Mouse (Mus musculus) hindbrain, embryonic 15.5 days (tissue): ENCODE data around the gene Dzip1. TPM values are rescaled to one million over a fixed set of nuclear protein-coding genes. Genes with fewer than 3 reads are reported as not detected.
A peak's percentile ranks its signal among the peaks of the same experiment; 100 is the strongest.

Experiments used
- ATAC-seq: fragments of 200-750 bp; cut with Nextera tagmentation; 2 replicates; pipeline ENCODE4 v1.8.0; 2017; ENCODE audit warnings: low read depth, moderate number of reproducible peaks, moderate TSS enrichment; ENCODE audit not compliant: low FRiP score
- H3K27ac ChIP-seq: fragments of 300-500 bp; sonication (generic); replicated peaks from 2 replicates; pipeline ENCODE4 v1.5.1; 2015; ENCODE audit warnings: mild to moderate bottlenecking, inconsistent platforms
- H3K27me3 ChIP-seq: fragments of 300-500 bp; sonication (generic); 2 replicates; pipeline ENCODE4 v1.6.1; 2015; ENCODE audit warnings: control low read depth, inconsistent platforms
- H3K36me3 ChIP-seq: fragments of 300-500 bp; sonication (generic); 2 replicates; pipeline ENCODE4 v1.6.1; 2015; ENCODE audit warnings: control low read depth, inconsistent platforms
- H3K4me1 ChIP-seq: fragments of 300-500 bp; sonication (generic); replicated peaks from 2 replicates; pipeline ENCODE4 v1.6.1; 2015; ENCODE audit warnings: control low read depth, inconsistent platforms
- H3K4me2 ChIP-seq: fragments of 300-500 bp; sonication (generic); 2 replicates; pipeline ENCODE4 v1.6.1; 2015; ENCODE audit warnings: moderate library complexity, mild to moderate bottlenecking, inconsistent platforms
- H3K4me3 ChIP-seq: fragments of 300-500 bp; sonication (generic); 2 replicates; pipeline ENCODE4 v1.5.1; 2015; ENCODE audit warnings: mild to moderate bottlenecking, inconsistent platforms
- H3K9ac ChIP-seq: fragments of 300-500 bp; sonication (generic); 2 replicates; pipeline ENCODE4 v1.6.1; 2015; ENCODE audit warnings: inconsistent platforms
- H3K9me3 ChIP-seq: fragments of 300-500 bp; sonication (generic); 2 replicates; pipeline ENCODE4 v1.6.1; 2016; ENCODE audit warnings: control low read depth, inconsistent platforms
- WGBS: fragments of 180-500 bp; shearing (Covaris S2); methylation state at CpG from one replicate; pipeline ENCODE4 v1.1.7; 2015; 5-methylcytosine and 5-hydroxymethylcytosine counted together
- polyA plus RNA-seq: library from polyadenylated mRNA; unstranded; fragments of >200 nt; fragmentation: Nextera tagmentation; extraction: Ambion mirVana; gene quantifications from 2 replicates; pipeline ENCODE4 v1.2.1, GENCODE M21; 2015

The Dzip1 gene
- polyA plus RNA-seq, 1 experiment from 2014 or later: 89.8 TPM

DNA sequence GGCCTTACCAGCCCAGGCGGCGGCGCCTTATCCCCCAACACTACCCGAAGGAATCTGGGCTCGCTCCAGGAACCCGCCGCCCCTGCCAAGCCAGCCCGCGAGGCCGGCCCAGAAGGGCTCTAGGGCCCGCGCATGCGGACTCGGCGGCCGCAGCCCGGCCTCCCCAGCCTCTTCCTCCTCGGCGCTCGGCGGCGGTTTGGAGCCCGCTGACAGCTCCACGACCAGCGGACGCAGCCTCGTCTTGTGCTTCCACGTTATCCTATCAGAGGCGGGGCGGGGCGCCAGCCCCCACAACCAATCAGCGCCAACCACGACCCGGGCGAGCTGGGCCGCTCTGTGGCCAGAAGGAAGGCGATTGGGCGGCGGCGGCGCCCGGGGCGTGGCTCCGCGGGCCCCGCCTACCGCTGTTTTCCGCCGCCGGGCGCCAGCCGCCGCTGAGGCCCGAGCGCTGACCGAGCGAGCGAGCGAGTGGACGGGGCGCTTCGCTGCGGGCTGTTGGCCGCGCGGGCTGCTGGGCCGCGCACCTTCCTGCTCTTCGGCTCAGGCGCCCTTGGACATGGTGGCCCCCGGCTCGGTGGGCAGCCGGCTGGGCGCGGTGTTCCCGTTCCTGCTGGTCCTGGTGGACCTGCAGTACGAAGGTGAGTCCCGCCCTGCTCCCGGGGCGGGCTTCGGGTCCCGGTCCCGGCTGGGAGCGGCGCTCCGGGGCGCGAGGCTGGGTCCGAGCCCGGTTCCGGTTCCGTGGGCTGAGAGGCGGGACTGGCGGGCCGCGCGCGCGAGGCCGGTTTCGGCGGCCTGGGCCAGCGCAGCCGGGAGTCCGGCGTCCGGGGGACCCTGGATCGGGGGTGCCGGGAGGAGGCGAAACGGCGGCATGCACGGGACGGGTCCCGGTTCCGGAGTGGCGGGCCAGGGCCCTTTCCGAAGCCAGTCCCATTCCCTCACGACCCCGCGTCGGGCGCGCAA lies 12.6 kb upstream of the Dzip1 start, which contains the start of gene Dnajc3:
Dnajc3 (plus strand) TSS at position 444 of the 960 bp plus-strand sequence.
- peak within 1 kb of the TSS; percentile 78 for H3K4me2 ChIP-seq
- H3K4me3 ChIP-seq: peak within 1 kb of the TSS; percentile 100
- H3K9ac ChIP-seq: peak within 1 kb of the TSS; percentile 100
- WGBS: under 1% methylated on average over 84 of the region's 124 CpGs
- no peaks in the 10 kb centered on the region for H3K27me3 ChIP-seq
- ATAC-seq: peak; percentile 100
- no peaks in the 10 kb centered on the region for H3K9me3 ChIP-seq
- peaks cover 27% of the 10 kb centered on the region for H3K4me1 ChIP-seq
- H3K36me3 ChIP-seq: no peaks in the 10 kb centered on the region
- peak within 1 kb of the TSS; percentile 93 for H3K27ac ChIP-seq

DNA sequence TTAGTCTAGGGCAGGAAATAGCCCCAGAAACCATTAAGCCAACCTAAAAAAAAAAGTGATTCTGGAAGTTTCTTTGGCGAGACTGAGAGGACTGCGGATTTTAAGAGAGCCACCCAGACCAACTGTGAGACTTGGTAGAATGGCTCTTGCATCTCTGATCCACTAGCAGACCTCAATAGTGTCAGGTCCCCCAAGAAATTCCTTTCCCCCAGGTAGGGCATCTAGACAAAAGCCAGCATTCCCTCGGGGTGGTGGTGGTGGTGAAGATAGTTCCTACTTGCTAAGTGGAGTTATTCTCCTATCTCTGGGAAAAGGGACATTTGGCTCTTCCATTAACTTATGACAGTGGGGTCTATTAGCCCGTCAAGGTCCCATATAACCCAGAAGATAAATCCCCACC lies 11.7 kb upstream of the Dzip1 start:
- peak; percentile 4; the same call in 1 of the 2 replicates for ATAC-seq
- 36% methylated on average over 4 of the region's 4 CpGs for WGBS
- peak overlapping the region; percentile 100 for H3K4me3 ChIP-seq

DNA sequence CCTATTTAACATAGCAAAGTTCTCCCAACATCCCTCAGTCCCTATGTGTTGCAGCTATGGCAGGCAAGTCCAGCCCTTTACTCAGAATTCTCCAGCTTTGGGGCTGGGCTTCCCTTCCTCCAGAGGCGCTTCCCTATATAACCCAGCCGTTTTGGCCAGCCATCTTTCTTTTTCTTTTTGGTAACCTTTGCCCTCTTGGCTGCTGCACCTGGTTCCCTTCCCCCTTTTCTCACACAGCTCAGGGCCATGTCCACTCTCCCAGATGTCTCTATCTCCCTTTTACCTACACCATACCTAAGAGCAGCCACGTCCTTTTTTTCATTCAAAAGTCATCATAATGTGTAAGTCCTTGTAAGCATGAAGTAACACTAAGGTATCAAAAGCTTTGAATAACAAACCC lies 11.0 kb upstream of the Dzip1 start:
- no peaks in the 10 kb centered on the region for H3K9me3 ChIP-seq
- H3K4me3 ChIP-seq: no peak overlapping the region
- H3K9ac ChIP-seq: no peak overlapping the region
- H3K36me3 ChIP-seq: no peaks in the 10 kb centered on the region
- peaks cover 27% of the 10 kb centered on the region for H3K4me1 ChIP-seq
- H3K4me2 ChIP-seq: no peak overlapping the region
- 65% methylated on average over 3 of the region's 3 CpGs for WGBS
- H3K27ac ChIP-seq: no peak overlapping the region
- ATAC-seq: no peak
- H3K27me3 ChIP-seq: no peaks in the 10 kb centered on the region

More for the DNA sequence above, 11.7 kb upstream of the Dzip1 start:
- Histone ChIP-seq H3K4me1 (peaks cover 27% of the 10 kb centered on the region), H3K9me3 (no peaks in the 10 kb centered on the region), H3K4me2 (peak overlapping the region; percentile 78), H3K27me3 (no peaks in the 10 kb centered on the region), H3K36me3 (no peaks in the 10 kb centered on the region), H3K27ac (peak overlapping the region; percentile 85), H3K9ac (peak overlapping the region; percentile 69)

DNA sequence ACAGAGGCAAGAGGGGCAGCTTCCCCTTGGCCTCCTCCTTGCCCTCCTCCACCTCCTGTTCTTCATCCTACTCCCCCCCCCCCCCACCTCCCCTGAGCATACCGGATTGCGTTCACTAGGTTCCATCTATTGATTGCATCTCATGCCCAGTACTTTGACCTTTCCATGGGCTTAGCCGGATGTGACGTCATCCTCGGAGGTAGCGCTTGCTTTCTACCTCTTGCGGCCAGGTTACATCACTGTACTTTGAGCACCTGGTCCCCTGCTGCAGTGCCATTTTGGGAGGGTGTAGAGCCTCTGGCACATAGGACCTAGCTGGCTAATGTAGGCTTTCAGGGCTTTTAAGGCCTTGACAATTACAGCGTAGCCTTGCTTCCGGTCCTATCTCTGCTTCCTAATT lies 9.4 kb upstream of the Dzip1 start:
- peaks cover 17% of the 10 kb centered on the region for H3K4me1 ChIP-seq
- H3K4me2 ChIP-seq: no peak overlapping the region
- no peaks in the 10 kb centered on the region for H3K9me3 ChIP-seq
- 91% methylated on average over 9 of the region's 9 CpGs for WGBS
- no peak overlapping the region for H3K9ac ChIP-seq
- no peak overlapping the region for H3K27ac ChIP-seq
- no peaks in the 10 kb centered on the region for H3K27me3 ChIP-seq
- no peak overlapping the region for H3K4me3 ChIP-seq
- no peaks in the 10 kb centered on the region for H3K36me3 ChIP-seq
- no peak for ATAC-seq

DNA sequence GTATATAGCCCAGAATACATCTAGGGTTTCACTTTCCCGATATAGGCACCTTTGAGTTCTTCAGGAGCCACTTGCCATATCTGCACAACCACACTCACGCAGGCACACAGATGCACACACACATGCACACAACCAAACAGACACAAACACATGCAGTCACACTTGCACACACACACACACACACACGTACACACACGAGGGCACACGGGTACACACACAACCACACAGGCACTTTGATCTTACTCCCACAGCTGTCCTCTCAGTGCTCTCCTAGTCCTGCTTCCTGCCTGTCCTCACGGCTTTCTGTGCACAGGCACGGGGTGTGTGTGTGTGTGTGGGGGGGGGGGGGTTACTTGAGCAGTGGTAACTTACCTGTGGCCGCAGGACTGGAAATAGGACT lies 7.7 kb upstream of the Dzip1 start:
- H3K27ac ChIP-seq: no peak overlapping the region
- H3K9me3 ChIP-seq: no peaks in the 10 kb centered on the region
- H3K27me3 ChIP-seq: no peaks in the 10 kb centered on the region
- H3K4me1 ChIP-seq: peaks cover 5% of the 10 kb centered on the region; the same call in 1 of the 2 replicates
- no peak overlapping the region for H3K9ac ChIP-seq
- H3K4me3 ChIP-seq: no peak overlapping the region
- WGBS: 74% methylated on average over 8 of the region's 8 CpGs
- no peaks in the 10 kb centered on the region for H3K36me3 ChIP-seq
- no peak overlapping the region for H3K4me2 ChIP-seq
- no peak for ATAC-seq

DNA sequence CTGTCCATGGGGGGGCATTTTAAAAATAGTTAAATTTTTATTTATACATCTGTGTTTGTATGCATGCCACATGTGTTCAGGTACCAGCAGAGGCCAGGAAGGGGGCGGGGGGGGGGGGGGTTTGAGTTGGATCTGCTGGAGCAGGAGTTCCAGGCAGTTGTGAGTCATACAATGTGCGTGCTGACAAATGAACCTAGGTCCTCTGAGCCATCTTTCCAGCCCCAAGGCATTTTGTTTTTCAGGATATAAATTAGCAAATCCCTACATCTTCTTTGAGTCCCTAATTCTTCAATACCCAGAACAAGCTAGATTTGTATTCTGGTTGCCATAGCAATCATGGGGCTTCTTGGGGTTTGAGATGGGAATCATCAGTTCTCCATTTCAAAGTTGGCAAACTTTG lies 5.9 kb upstream of the Dzip1 start:
- 85% methylated on average over 2 of the region's 2 CpGs for WGBS
- H3K9ac ChIP-seq: no peak overlapping the region
- H3K4me1 ChIP-seq: no peaks in the 10 kb centered on the region
- ATAC-seq: no peak
- H3K27ac ChIP-seq: no peak overlapping the region
- no peak overlapping the region for H3K4me2 ChIP-seq
- H3K36me3 ChIP-seq: no peaks in the 10 kb centered on the region
- no peak overlapping the region for H3K4me3 ChIP-seq
- no peaks in the 10 kb centered on the region for H3K27me3 ChIP-seq
- no peaks in the 10 kb centered on the region for H3K9me3 ChIP-seq

DNA sequence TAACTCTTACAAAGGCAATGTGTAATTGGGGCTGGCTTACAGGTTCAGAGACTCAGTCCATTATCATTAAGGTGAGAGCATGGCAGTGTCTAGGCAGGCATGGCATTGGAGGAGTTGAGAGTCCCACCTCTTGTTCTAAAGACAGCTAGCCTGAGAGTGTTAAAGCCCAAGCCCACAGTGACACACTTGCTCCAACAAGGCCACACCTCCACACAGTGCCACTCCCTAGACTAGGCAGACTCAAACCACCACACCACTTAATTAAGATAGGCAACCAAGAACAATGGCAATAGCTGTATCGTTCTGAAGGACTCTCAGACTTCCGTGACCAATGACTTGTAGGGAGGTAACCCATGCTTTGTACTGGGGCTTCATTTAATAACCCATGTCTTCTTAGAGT lies 5.5 kb upstream of the Dzip1 start:
- no peaks in the 10 kb centered on the region for H3K9me3 ChIP-seq
- H3K4me1 ChIP-seq: peaks cover 3% of the 10 kb centered on the region
- no peak overlapping the region for H3K4me3 ChIP-seq
- WGBS: 72% methylated on average over 2 of the region's 2 CpGs
- H3K27ac ChIP-seq: no peak overlapping the region
- H3K4me2 ChIP-seq: no peak overlapping the region
- no peaks in the 10 kb centered on the region for H3K36me3 ChIP-seq
- H3K9ac ChIP-seq: no peak overlapping the region
- ATAC-seq: no peak
- no peaks in the 10 kb centered on the region for H3K27me3 ChIP-seq

DNA sequence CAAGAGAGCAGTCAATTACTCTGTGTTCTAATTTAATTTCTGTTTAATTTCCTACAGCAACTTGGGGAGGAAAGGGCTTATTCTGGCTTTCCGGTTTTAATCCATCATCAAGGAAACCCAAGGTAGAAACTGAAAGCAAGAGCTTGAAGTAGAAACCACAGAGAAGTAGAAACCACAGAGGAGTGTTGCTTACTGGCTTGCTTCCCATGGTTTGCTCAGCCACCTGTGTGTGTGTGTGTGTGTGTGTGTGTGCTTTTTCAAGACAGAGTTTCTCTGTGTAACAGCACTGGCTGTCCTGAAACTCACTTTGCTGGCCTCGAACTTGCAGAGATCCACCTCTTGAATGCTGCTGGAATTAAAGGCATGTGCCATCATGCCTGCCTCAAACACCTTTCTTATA lies 4.5 kb upstream of the Dzip1 start:
- H3K4me2 ChIP-seq: no peak overlapping the region

DNA sequence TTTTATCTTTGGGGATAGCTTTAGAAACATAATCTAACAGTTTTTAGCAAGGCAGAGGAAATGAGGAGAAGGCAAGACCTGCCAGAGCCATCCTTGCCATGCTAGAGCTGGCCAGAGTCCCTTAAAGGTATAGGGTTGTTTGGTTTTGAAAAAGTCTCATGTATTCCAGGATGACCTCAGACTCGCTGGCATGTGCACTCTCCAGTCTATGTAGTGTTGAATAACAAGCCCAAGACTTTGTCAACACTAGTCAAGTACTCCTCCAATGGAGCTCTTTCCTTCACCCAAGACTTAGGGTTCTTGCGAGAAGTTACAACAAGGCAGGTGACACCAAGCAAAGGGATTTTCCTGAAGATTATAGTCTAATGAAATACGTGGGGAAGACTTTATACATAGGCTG lies 3.3 kb upstream of the Dzip1 start:
- Histone ChIP-seq H3K4me1 (peaks cover 19% of the 10 kb centered on the region), H3K27ac (no peak overlapping the region), H3K36me3 (no peaks in the 10 kb centered on the region), H3K27me3 (no peaks in the 10 kb centered on the region), H3K4me3 (no peak overlapping the region), H3K9me3 (no peaks in the 10 kb centered on the region), H3K4me2 (no peak overlapping the region), H3K9ac (no peak overlapping the region)
- ATAC-seq: no peak
- 89% methylated on average over 3 of the region's 3 CpGs for WGBS

More for the DNA sequence above, 4.5 kb upstream of the Dzip1 start:
- Histone ChIP-seq H3K4me3 (no peak overlapping the region), H3K27me3 (no peaks in the 10 kb centered on the region), H3K9ac (no peak overlapping the region), H3K36me3 (no peaks in the 10 kb centered on the region), H3K4me1 (peaks cover 8% of the 10 kb centered on the region), H3K27ac (no peak overlapping the region), H3K9me3 (no peaks in the 10 kb centered on the region)
- ATAC-seq: no peak
- 76% methylated on average over 2 of the region's 2 CpGs for WGBS

DNA sequence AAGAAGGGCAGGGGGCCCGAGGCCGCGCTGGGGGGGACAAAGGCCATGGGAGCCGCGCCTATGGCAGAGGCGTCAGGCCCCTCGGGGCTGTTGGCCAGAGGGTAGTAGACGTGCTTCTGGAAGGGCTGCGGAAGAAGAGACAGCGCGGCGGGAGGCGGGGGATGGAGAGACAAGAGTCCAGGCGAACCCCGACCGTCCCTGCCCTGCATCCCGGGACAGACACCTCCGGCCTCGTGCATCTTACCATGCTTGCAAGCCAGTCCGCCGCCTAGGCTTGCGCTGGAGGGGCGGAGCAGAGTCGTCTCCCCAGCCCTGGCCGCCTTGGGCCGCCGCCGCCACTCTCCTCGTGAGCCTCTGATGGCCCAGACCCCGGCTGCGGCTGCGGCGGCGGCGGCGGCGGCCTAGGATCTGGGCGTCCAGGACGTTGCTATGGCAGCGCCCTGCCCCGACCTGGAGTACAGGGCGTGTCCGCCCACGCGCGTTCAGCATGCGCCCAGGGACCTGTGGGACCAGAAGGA lies 2.5 kb downstream of the Dzip1 start:
- Histone ChIP-seq H3K9ac (peak overlapping the region; percentile 46), H3K9me3 (no peaks in the 10 kb centered on the region), H3K36me3 (peaks cover 3% of the 10 kb centered on the region; the same call in 1 of the 2 replicates), H3K27ac (no peak overlapping the region), H3K4me2 (peak overlapping the region; percentile 89), H3K4me3 (peak overlapping the region; percentile 89), H3K27me3 (no peaks in the 10 kb centered on the region), H3K4me1 (peaks cover 53% of the 10 kb centered on the region)
- WGBS: under 1% methylated on average over 44 of the region's 47 CpGs
- ATAC-seq: peak; percentile 4; the same call in 1 of the 2 replicates

DNA sequence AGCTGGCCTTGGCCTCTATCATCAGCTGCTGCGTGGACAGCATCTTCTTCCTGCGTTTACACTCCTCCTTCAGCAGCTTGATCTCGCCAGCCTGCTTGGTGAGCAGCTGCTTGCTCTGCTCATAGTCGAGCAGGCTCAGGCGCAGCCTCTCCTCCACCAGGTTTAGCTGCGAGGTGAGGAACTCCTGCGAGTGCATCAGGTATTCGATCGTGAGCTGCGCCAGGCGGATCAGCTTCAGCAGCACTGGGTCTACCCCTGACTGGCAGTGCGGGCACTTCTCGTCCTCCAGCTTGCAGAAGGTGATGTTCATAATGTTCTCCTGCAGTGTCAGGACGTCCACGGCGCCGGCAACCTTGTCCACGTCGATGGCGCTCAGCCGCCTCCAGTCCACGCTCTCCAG lies 3.0 kb downstream of the Dzip1 start:
- Histone ChIP-seq H3K9me3 (no peaks in the 10 kb centered on the region), H3K36me3 (peaks cover 6% of the 10 kb centered on the region; the same call in 1 of the 2 replicates), H3K4me1 (peaks cover 53% of the 10 kb centered on the region), H3K9ac (peak overlapping the region; percentile 46), H3K4me2 (peak overlapping the region; percentile 89), H3K27ac (no peak overlapping the region), H3K27me3 (no peaks in the 10 kb centered on the region), H3K4me3 (peak overlapping the region; percentile 89)
- 15% methylated on average over 22 of the region's 22 CpGs for WGBS
- no peak for ATAC-seq

DNA sequence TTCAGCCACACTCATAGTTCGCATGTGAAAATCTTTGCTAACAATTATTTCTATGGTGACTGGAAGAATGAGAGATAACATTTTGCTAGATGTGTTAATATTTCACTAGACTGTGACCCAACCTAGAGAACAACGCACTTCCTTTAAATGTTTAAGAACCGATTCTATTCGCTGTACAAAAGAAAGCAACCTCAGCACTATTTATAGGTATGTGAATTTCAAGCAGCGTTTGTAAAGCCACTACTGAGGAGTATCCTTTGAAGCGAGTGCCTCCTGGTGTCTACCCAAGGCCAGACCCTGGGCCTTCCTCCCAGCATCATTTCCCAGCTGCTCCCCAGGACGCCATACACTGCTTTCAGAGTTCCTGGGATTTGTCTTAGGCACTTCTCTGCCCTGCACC lies 4.6 kb downstream of the Dzip1 start:
- Histone ChIP-seq H3K9me3 (no peaks in the 10 kb centered on the region), H3K27ac (no peak overlapping the region), H3K36me3 (peaks cover 9% of the 10 kb centered on the region; the same call in 1 of the 2 replicates), H3K4me2 (peak overlapping the region; percentile 89), H3K9ac (no peak overlapping the region), H3K27me3 (no peaks in the 10 kb centered on the region), H3K4me1 (peaks cover 48% of the 10 kb centered on the region), H3K4me3 (no peak overlapping the region)
- no peak for ATAC-seq
- 54% methylated on average over 7 of the region's 7 CpGs for WGBS
